In the genomic region with DNA sequence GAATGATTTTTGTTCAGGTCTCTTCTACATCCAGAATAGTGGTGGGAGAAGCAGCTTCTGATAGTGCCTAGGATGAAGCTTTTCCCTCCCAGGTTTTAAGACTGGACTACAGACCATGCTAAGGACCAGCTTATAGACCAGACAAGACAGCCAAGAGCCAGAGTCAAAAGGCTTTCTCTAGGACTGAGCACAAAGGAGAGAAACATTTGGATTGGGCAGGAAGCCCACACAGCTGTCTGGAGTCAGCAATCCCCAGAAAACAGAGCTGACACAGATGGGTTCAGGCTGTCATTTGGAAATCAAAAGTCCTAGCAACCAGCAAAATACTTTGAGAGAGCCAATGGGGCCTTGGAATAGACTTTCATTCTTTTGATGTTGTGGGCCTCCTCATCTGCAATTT, we compare ENCODE assay signal across 9 mouse cellular contexts.
DNase-seq lines count a peak whose midpoint lies in the region; ATAC-seq and TF ChIP-seq lines count a peak whose summit lies in the region.
"Had no signal": no experiment of that assay in that cellular context is flagged by ENCODE, and none has a peak within 500 bp of the region (broad histone marks: within the 10 kb centered on the region; RNA-seq: fewer than 3 reads in every experiment).

No protein-coding gene starts in this region.

- H3K4me2 ChIP-seq in kidney, embryonic 15.5 days, result no peak overlapping the region

- TF ChIP-seq POLR2A in kidney, adult 2 months (IDR thresholded peaks at IDR 0.05; ENCODE audit: low read depth, low read length), result no peak

- intact Hi-C loops in left cerebral cortex, postnatal 25 days (cut with DNase I), result no loop called here

- H3K9me3 ChIP-seq in kidney, embryonic 15.5 days (replicated peaks), result no peaks in the 10 kb centered on the region

- ATAC-seq in kidney, embryonic 15.5 days (replicated peaks; ENCODE audit: low FRiP score), result no peak

- H3K36me3 ChIP-seq in kidney, adult 2 months (ENCODE audit: control insufficient read depth, insufficient read depth, low read length), result peaks cover 6% of the 10 kb centered on the region; the same call in 1 of the 2 replicates
- peaks cover 31% of the 10 kb centered on the region for H3K36me3 ChIP-seq in kidney, embryonic 15.5 days

- no peak overlapping the region for H3K4me3 ChIP-seq in kidney, adult 2 months (ENCODE audit: insufficient read depth, low read depth, low read length)
- no peak overlapping the region for H3K4me3 ChIP-seq in kidney, embryonic 15.5 days (replicated peaks)

- DNase-seq in kidney, adult 2 months, result peak; percentile 16
- DNase-seq in kidney, adult 18-20 months, result no peak
- DNase-seq in gastrocnemius, postnatal 25 days, result peak; percentile 26
- peak; percentile 78 for DNase-seq in lung, postnatal 36 days
- DNase-seq in cerebellum, adult 8-10 months, result no peak
- no peak for DNase-seq in left cerebral cortex, postnatal 25 days (ENCODE audit: low spot score in 2 of 2)
- DNase-seq in spleen, postnatal 14 days (ENCODE audit: low spot score in 2 of 2), result no peak
- DNase-seq: adrenal gland, postnatal 36 days had no signal

- no peak overlapping the region for H3K27ac ChIP-seq in kidney, adult 2 months (ENCODE audit: insufficient read depth, low read depth, low read length)
- peak overlapping the region; percentile 71 for H3K27ac ChIP-seq in kidney, embryonic 15.5 days

- H3K27me3 ChIP-seq in kidney, adult 2 months (replicated peaks; ENCODE audit: control insufficient read depth, insufficient read depth, low read length), result no peaks in the 10 kb centered on the region
- H3K27me3 ChIP-seq in kidney, embryonic 15.5 days, result no peaks in the 10 kb centered on the region

- no peak overlapping the region for H3K9ac ChIP-seq in kidney, embryonic 15.5 days

- no peaks in the 10 kb centered on the region for H3K4me1 ChIP-seq in kidney, adult 2 months (ENCODE audit: control insufficient read depth, insufficient read depth, low read length)
- peaks cover 7% of the 10 kb centered on the region; the same call in 1 of the 2 replicates for H3K4me1 ChIP-seq in kidney, embryonic 15.5 days

- TF ChIP-seq CTCF in kidney, adult 2 months (conservative IDR thresholded peaks at IDR 0.05; ENCODE audit: insufficient read depth, insufficient read length, low read depth, low read length), result no peak

Comparison
In these comparisons a context has a peak if more than half of its experiments do, and no peak if none do; other contexts are left out.
1. DNase-seq: peak in kidney, adult 2 months (single experiment), gastrocnemius, postnatal 25 days (single experiment) and lung, postnatal 36 days (single experiment); none in kidney, adult 18-20 months (single experiment), cerebellum, adult 8-10 months (single experiment), left cerebral cortex, postnatal 25 days (0 of 2) and spleen, postnatal 14 days (0 of 2).